Mouse (Mus musculus): ENCODE results near the gene Pcare. TPM values are rescaled to one million over a fixed set of nuclear protein-coding genes. Genes with fewer than 3 reads are reported as not detected.
A peak's percentile ranks its signal among the peaks of the same experiment; 100 is the strongest.

Gene Pcare
- polyA plus RNA-seq, 1 experiment from 2014 or later = not detected

- 31% methylated on average over 2 of the region's 2 CpGs for WGBS
- Histone ChIP-seq H3K27ac (replicated peaks in 1 of 2; ENCODE audit: control insufficient read depth in 1 of 2, insufficient read depth in 1 of 2, low read depth in 2 of 2, low read length in 2 of 2) (no peak overlapping the region), H3K27me3 (ENCODE audit: control insufficient read depth, insufficient read depth, low read length) (no peaks in the 10 kb centered on the region), H3K9me3 (ENCODE audit: control insufficient read depth, low read length) (no peaks in the 10 kb centered on the region), H3K4me3 (ENCODE audit: control insufficient read depth in 1 of 2, insufficient read depth in 1 of 2, low read depth in 1 of 2, low read length in 2 of 2) (no peak overlapping the region), H3K9ac (ENCODE audit: low read length) (no peak overlapping the region), H3K4me1 (ENCODE audit: control insufficient read depth in 2 of 2, insufficient read depth in 2 of 2, low read length in 2 of 2) (peaks cover 6 to 8% of the 10 kb centered on the region in 2 experiments; a peak in 3 of 4 replicates), H3K36me3 (ENCODE audit: control insufficient read depth, insufficient read depth, low read length) (no peaks in the 10 kb centered on the region), H3K4me2 (ENCODE audit: low read length) (no peak overlapping the region)
- peak; percentile 55 for ATAC-seq (ENCODE audit: insufficient number of reproducible peaks, insufficient read depth, low FRiP score, low read depth)
Observed at GRCm38 (mm10) chr17:71730655-71731054, 22.0 kb downstream of the Pcare start.

- peak overlapping the region; percentile 1 for H3K9ac ChIP-seq (ENCODE audit: low read length)
- peak; percentile 84 for ATAC-seq (ENCODE audit: insufficient number of reproducible peaks, insufficient read depth, low FRiP score, low read depth)
- no peaks in the 10 kb centered on the region for H3K9me3 ChIP-seq (ENCODE audit: control insufficient read depth, low read length)
- H3K27ac ChIP-seq (replicated peaks in 1 of 2; ENCODE audit: control insufficient read depth in 1 of 2, insufficient read depth in 1 of 2, low read depth in 2 of 2, low read length in 2 of 2) = peak overlapping the region; percentile 95 to 96
- H3K4me1 ChIP-seq (ENCODE audit: control insufficient read depth in 2 of 2, insufficient read depth in 2 of 2, low read length in 2 of 2) = peaks cover 12 to 20% of the 10 kb centered on the region in 2 experiments
- WGBS = 18% methylated on average over 3 of the region's 3 CpGs
- H3K4me2 ChIP-seq (ENCODE audit: low read length) = no peak overlapping the region
- peaks cover 3% of the 10 kb centered on the region; the same call in 1 of the 2 replicates for H3K36me3 ChIP-seq (ENCODE audit: control insufficient read depth, insufficient read depth, low read length)
- H3K27me3 ChIP-seq (ENCODE audit: control insufficient read depth, insufficient read depth, low read length) = no peaks in the 10 kb centered on the region
- H3K4me3 ChIP-seq (ENCODE audit: control insufficient read depth in 1 of 2, insufficient read depth in 1 of 2, low read depth in 1 of 2, low read length in 2 of 2) = no peak overlapping the region
Observed at GRCm38 (mm10) chr17:71721019-71721418, 31.7 kb downstream of the Pcare start.

GRCm38 (mm10) chr17:71720434-71720833 is 32.3 kb downstream of the Pcare start:
- Histone ChIP-seq H3K36me3 (ENCODE audit: control insufficient read depth, insufficient read depth, low read length) (peaks cover 3% of the 10 kb centered on the region; the same call in 1 of the 2 replicates), H3K27ac (replicated peaks in 1 of 2; ENCODE audit: control insufficient read depth in 1 of 2, insufficient read depth in 1 of 2, low read depth in 2 of 2, low read length in 2 of 2) (peak overlapping the region; percentile 95 to 96), H3K4me2 (ENCODE audit: low read length) (no peak overlapping the region), H3K4me3 (ENCODE audit: control insufficient read depth in 1 of 2, insufficient read depth in 1 of 2, low read depth in 1 of 2, low read length in 2 of 2) (no peak overlapping the region), H3K27me3 (ENCODE audit: control insufficient read depth, insufficient read depth, low read length) (no peaks in the 10 kb centered on the region), H3K9ac (ENCODE audit: low read length) (peak overlapping the region; percentile 1; the same call in 1 of the 2 replicates), H3K4me1 (ENCODE audit: control insufficient read depth in 2 of 2, insufficient read depth in 2 of 2, low read length in 2 of 2) (peaks cover 12 to 20% of the 10 kb centered on the region in 2 experiments), H3K9me3 (ENCODE audit: control insufficient read depth, low read length) (no peaks in the 10 kb centered on the region)
- ATAC-seq (ENCODE audit: insufficient number of reproducible peaks, insufficient read depth, low FRiP score, low read depth) = no peak

- no peak overlapping the region for H3K4me3 ChIP-seq (ENCODE audit: control insufficient read depth in 1 of 2, insufficient read depth in 1 of 2, low read depth in 1 of 2, low read length in 2 of 2)
- H3K36me3 ChIP-seq (ENCODE audit: control insufficient read depth, insufficient read depth, low read length) = peaks cover 3% of the 10 kb centered on the region; the same call in 1 of the 2 replicates
- no peak overlapping the region for H3K4me2 ChIP-seq (ENCODE audit: low read length)
- no peak overlapping the region for H3K27ac ChIP-seq (replicated peaks in 1 of 2; ENCODE audit: control insufficient read depth in 1 of 2, insufficient read depth in 1 of 2, low read depth in 2 of 2, low read length in 2 of 2)
- peaks cover 14 to 26% of the 10 kb centered on the region in 2 experiments for H3K4me1 ChIP-seq (ENCODE audit: control insufficient read depth in 2 of 2, insufficient read depth in 2 of 2, low read length in 2 of 2)
- H3K27me3 ChIP-seq (ENCODE audit: control insufficient read depth, insufficient read depth, low read length) = no peaks in the 10 kb centered on the region
- H3K9me3 ChIP-seq (ENCODE audit: control insufficient read depth, low read length) = no peaks in the 10 kb centered on the region
- no peak overlapping the region for H3K9ac ChIP-seq (ENCODE audit: low read length)
- ATAC-seq (ENCODE audit: insufficient number of reproducible peaks, insufficient read depth, low FRiP score, low read depth) = no peak
- WGBS = 93% methylated on average over 8 of the region's 8 CpGs
Observed at GRCm38 (mm10) chr17:71717881-71718625, 34.6 kb downstream of the Pcare start.

- Histone ChIP-seq H3K9me3 (ENCODE audit: control insufficient read depth, low read length) (no peaks in the 10 kb centered on the region), H3K27ac (replicated peaks in 1 of 2; ENCODE audit: control insufficient read depth in 1 of 2, insufficient read depth in 1 of 2, low read depth in 2 of 2, low read length in 2 of 2) (no peak overlapping the region), H3K27me3 (ENCODE audit: control insufficient read depth, insufficient read depth, low read length) (no peaks in the 10 kb centered on the region), H3K4me2 (ENCODE audit: low read length) (no peak overlapping the region), H3K9ac (ENCODE audit: low read length) (no peak overlapping the region), H3K4me3 (ENCODE audit: control insufficient read depth in 1 of 2, insufficient read depth in 1 of 2, low read depth in 1 of 2, low read length in 2 of 2) (no peak overlapping the region), H3K4me1 (ENCODE audit: control insufficient read depth in 2 of 2, insufficient read depth in 2 of 2, low read length in 2 of 2) (peaks cover 20 to 33% of the 10 kb centered on the region in 2 experiments), H3K36me3 (ENCODE audit: control insufficient read depth, insufficient read depth, low read length) (peaks cover 3% of the 10 kb centered on the region; the same call in 1 of the 2 replicates)
- 69% methylated on average over 3 of the region's 3 CpGs for WGBS
- no peak for ATAC-seq (ENCODE audit: insufficient number of reproducible peaks, insufficient read depth, low FRiP score, low read depth)
Observed at GRCm38 (mm10) chr17:71715034-71715433, 37.7 kb downstream of the Pcare start.

- WGBS = 27% methylated on average over 6 of the region's 6 CpGs
- Histone ChIP-seq H3K4me1 (ENCODE audit: control insufficient read depth in 2 of 2, insufficient read depth in 2 of 2, low read length in 2 of 2) (peaks cover 38 to 41% of the 10 kb centered on the region in 2 experiments), H3K27me3 (ENCODE audit: control insufficient read depth, insufficient read depth, low read length) (no peaks in the 10 kb centered on the region), H3K27ac (replicated peaks in 1 of 2; ENCODE audit: control insufficient read depth in 1 of 2, insufficient read depth in 1 of 2, low read depth in 2 of 2, low read length in 2 of 2) (peak overlapping the region; percentile 46 to 75), H3K36me3 (ENCODE audit: control insufficient read depth, insufficient read depth, low read length) (no peaks in the 10 kb centered on the region), H3K4me3 (ENCODE audit: control insufficient read depth in 1 of 2, insufficient read depth in 1 of 2, low read depth in 1 of 2, low read length in 2 of 2) (no peak overlapping the region), H3K4me2 (ENCODE audit: low read length) (no peak overlapping the region; the same call in 1 of the 2 replicates), H3K9me3 (ENCODE audit: control insufficient read depth, low read length) (no peaks in the 10 kb centered on the region), H3K9ac (ENCODE audit: low read length) (no peak overlapping the region)
- no peak for ATAC-seq (ENCODE audit: insufficient number of reproducible peaks, insufficient read depth, low FRiP score, low read depth)
Observed at GRCm38 (mm10) chr17:71712279-71712678, 40.4 kb downstream of the Pcare start.

- H3K36me3 ChIP-seq (ENCODE audit: control insufficient read depth, insufficient read depth, low read length) = no peaks in the 10 kb centered on the region
- no peak for ATAC-seq (ENCODE audit: insufficient number of reproducible peaks, insufficient read depth, low FRiP score, low read depth)
- H3K4me1 ChIP-seq (ENCODE audit: control insufficient read depth in 2 of 2, insufficient read depth in 2 of 2, low read length in 2 of 2) = peaks cover 37 to 42% of the 10 kb centered on the region in 2 experiments
- H3K27ac ChIP-seq (replicated peaks in 1 of 2; ENCODE audit: control insufficient read depth in 1 of 2, insufficient read depth in 1 of 2, low read depth in 2 of 2, low read length in 2 of 2) = peak overlapping the region in 1 of 2 experiments; percentile 9; a peak in 1 of 4 replicates
- no peak overlapping the region for H3K9ac ChIP-seq (ENCODE audit: low read length)
- no peaks in the 10 kb centered on the region for H3K27me3 ChIP-seq (ENCODE audit: control insufficient read depth, insufficient read depth, low read length)
- no peak overlapping the region for H3K4me3 ChIP-seq (ENCODE audit: control insufficient read depth in 1 of 2, insufficient read depth in 1 of 2, low read depth in 1 of 2, low read length in 2 of 2)
- WGBS = 53% methylated on average over 4 of the region's 4 CpGs
- 0 out of 2 replicates have a peak, but pooled peaks cover 4% of the 10 kb centered on the region for H3K9me3 ChIP-seq (ENCODE audit: control insufficient read depth, low read length)
- H3K4me2 ChIP-seq (ENCODE audit: low read length) = no peak overlapping the region
Observed at GRCm38 (mm10) chr17:71707715-71708114, 45.0 kb downstream of the Pcare start.
